Mouse (Mus musculus): ENCODE measurements around the gene Coa3. TPM values are rescaled to one million over a fixed set of nuclear protein-coding genes. Genes with fewer than 3 reads are reported as not detected.

Coa3 gene
- total and polyA plus RNA-seq, 3 experiments: 120 to 325 TPM; not detected in 1

GRCm38 (mm10) chr11:101278223-101279192, at the start of gene Coa3, which contains the start of gene Cntd1 (continued):
- TF ChIP-seq MXI1 (IDR thresholded peaks at IDR 0.05; ENCODE audit: low read depth, low read length) (peak; percentile 68; the same call in 1 of the 2 replicates), CTCF (IDR thresholded peaks at IDR 0.05 in 2 of 3, conservative IDR thresholded peaks at IDR 0.05 in 1 of 3; ENCODE audit: control insufficient read depth in 1 of 3, insufficient read depth in 1 of 3, low read depth in 2 of 3, low read length in 3 of 3, poor library complexity in 1 of 3, severe bottlenecking in 1 of 3) (no peak), CHD2 (IDR thresholded peaks at IDR 0.05; ENCODE audit: low read length) (no peak), MEF2A (IDR thresholded peaks at IDR 0.05; ENCODE audit: extremely low read depth, insufficient replicate concordance, low read depth, low read length, poor library complexity, severe bottlenecking) (no peak), HCFC1 (IDR thresholded peaks at IDR 0.05; ENCODE audit: low read depth, low read length) (peak; percentile 99)

- TF ChIP-seq KAT2A (conservative IDR thresholded peaks at IDR 0.05; ENCODE audit: low read depth, low read length) (no peak), POLR2AphosphoS2 (IDR thresholded peaks at IDR 0.05; ENCODE audit: low read length) (peak; percentile 72; the same call in 1 of the 2 replicates), GATA1 (IDR thresholded peaks at IDR 0.05; ENCODE audit: low read depth, low read length) (no peak), BHLHE40 (IDR thresholded peaks at IDR 0.05; ENCODE audit: borderline replicate concordance, low read depth, low read length) (no peak), RCOR1 (IDR thresholded peaks at IDR 0.05; ENCODE audit: low read depth, low read length) (no peak), JUND (IDR thresholded peaks at IDR 0.05; ENCODE audit: low read depth, low read length) (no peak), USF1 (IDR thresholded peaks at IDR 0.05; ENCODE audit: low read depth, low read length) (no peak)
- H3K27ac ChIP-seq (ENCODE audit: control insufficient read depth, low read depth, low read length): no peak overlapping the region
- no peaks in the 10 kb centered on the region for H3K79me2 ChIP-seq (ENCODE audit: control insufficient read depth, insufficient read depth, low read length, poor library complexity)
- no peak for DNase-seq (ENCODE audit: low read depth, low spot score)
- no peaks in the 10 kb centered on the region for H3K4me1 ChIP-seq (ENCODE audit: control insufficient read depth in 1 of 2, insufficient read depth in 2 of 2, low read length in 2 of 2)
- H3K27me3 ChIP-seq (ENCODE audit: control insufficient read depth in 1 of 2, insufficient read depth in 2 of 2, low read length in 2 of 2): no peaks in the 10 kb centered on the region
- H3K9ac ChIP-seq (ENCODE audit: control insufficient read depth, low read depth, low read length, poor library complexity, severe bottlenecking): no peak overlapping the region
- no peaks in the 10 kb centered on the region for H3K9me3 ChIP-seq (replicated peaks; ENCODE audit: insufficient read depth, low read length)
- H3K4me3 ChIP-seq (ENCODE audit: control insufficient read depth in 1 of 2, insufficient read depth in 1 of 2, low read depth in 2 of 2, low read length in 2 of 2): no peak overlapping the region
- H3K36me3 ChIP-seq (ENCODE audit: control insufficient read depth in 1 of 2, insufficient read depth in 2 of 2, low read length in 2 of 2): peaks cover 0 to 10% of the 10 kb centered on the region in 2 experiments; a peak in 2 of 4 replicates
Measured at GRCm38 (mm10) chr11:101327311-101327710, 48.4 kb upstream of the Coa3 start.

- H3K27ac ChIP-seq (ENCODE audit: control insufficient read depth, low read depth, low read length): no peak overlapping the region
- H3K79me2 ChIP-seq (ENCODE audit: control insufficient read depth, insufficient read depth, low read length, poor library complexity): no peaks in the 10 kb centered on the region
- no peak for DNase-seq (ENCODE audit: low read depth, low spot score)
- H3K27me3 ChIP-seq (ENCODE audit: control insufficient read depth in 1 of 2, insufficient read depth in 2 of 2, low read length in 2 of 2): no peaks in the 10 kb centered on the region
- H3K36me3 ChIP-seq (ENCODE audit: control insufficient read depth in 1 of 2, insufficient read depth in 2 of 2, low read length in 2 of 2): peaks cover 0 to 12% of the 10 kb centered on the region in 2 experiments; a peak in 2 of 4 replicates
- H3K9me3 ChIP-seq (replicated peaks; ENCODE audit: insufficient read depth, low read length): no peaks in the 10 kb centered on the region
- TF ChIP-seq POLR2AphosphoS2 (IDR thresholded peaks at IDR 0.05; ENCODE audit: low read length) (peak; percentile 52; the same call in 1 of the 2 replicates), GATA1 (IDR thresholded peaks at IDR 0.05; ENCODE audit: low read depth, low read length) (no peak), POLR2A (IDR thresholded peaks at IDR 0.05; ENCODE audit: control insufficient read depth in 1 of 2, insufficient read depth in 1 of 2, low read depth in 1 of 2, low read length in 2 of 2, poor library complexity in 1 of 2) (peak in 1 of 2 experiments; percentile 28; a peak in 1 of 4 replicates), HCFC1 (IDR thresholded peaks at IDR 0.05; ENCODE audit: low read depth, low read length) (no peak), NRF1 (IDR thresholded peaks at IDR 0.05; ENCODE audit: insufficient read depth, low read depth, low read length, poor library complexity, severe bottlenecking) (no peak), MAFK (IDR thresholded peaks at IDR 0.05; ENCODE audit: borderline replicate concordance, low read depth, low read length) (no peak), JUND (IDR thresholded peaks at IDR 0.05; ENCODE audit: low read depth, low read length) (no peak), ETS1 (IDR thresholded peaks at IDR 0.05; ENCODE audit: low read depth, low read length) (no peak), ZNF384 (IDR thresholded peaks at IDR 0.05; ENCODE audit: low read depth, low read length) (no peak), ELF1 (IDR thresholded peaks at IDR 0.05; ENCODE audit: low read depth, low read length) (no peak), SIN3A (IDR thresholded peaks at IDR 0.05; ENCODE audit: low read length) (no peak), POLR2AphosphoS5 (IDR thresholded peaks at IDR 0.05; ENCODE audit: borderline replicate concordance, low read depth, low read length) (0 out of 2 replicates have a peak, but pooled peaks have one; percentile 35), USF2 (IDR thresholded peaks at IDR 0.05; ENCODE audit: borderline replicate concordance in 1 of 2, insufficient read depth in 1 of 2, low read depth in 1 of 2, low read length in 2 of 2) (no peak), MEF2A (IDR thresholded peaks at IDR 0.05; ENCODE audit: extremely low read depth, insufficient replicate concordance, low read depth, low read length, poor library complexity, severe bottlenecking) (no peak), ZC3H11A (IDR thresholded peaks at IDR 0.05; ENCODE audit: low read depth, low read length) (no peak)
- no peak overlapping the region for H3K4me3 ChIP-seq (ENCODE audit: control insufficient read depth in 1 of 2, insufficient read depth in 1 of 2, low read depth in 2 of 2, low read length in 2 of 2)
- no peak overlapping the region for H3K9ac ChIP-seq (ENCODE audit: control insufficient read depth, low read depth, low read length, poor library complexity, severe bottlenecking)
- no peaks in the 10 kb centered on the region for H3K4me1 ChIP-seq (ENCODE audit: control insufficient read depth in 1 of 2, insufficient read depth in 2 of 2, low read length in 2 of 2)
Measured at GRCm38 (mm10) chr11:101326147-101326546, 47.2 kb upstream of the Coa3 start.

All from MEL (cell line).